Comparison of ENCODE assay signal across 9 mouse cellular contexts in the genomic region with DNA sequence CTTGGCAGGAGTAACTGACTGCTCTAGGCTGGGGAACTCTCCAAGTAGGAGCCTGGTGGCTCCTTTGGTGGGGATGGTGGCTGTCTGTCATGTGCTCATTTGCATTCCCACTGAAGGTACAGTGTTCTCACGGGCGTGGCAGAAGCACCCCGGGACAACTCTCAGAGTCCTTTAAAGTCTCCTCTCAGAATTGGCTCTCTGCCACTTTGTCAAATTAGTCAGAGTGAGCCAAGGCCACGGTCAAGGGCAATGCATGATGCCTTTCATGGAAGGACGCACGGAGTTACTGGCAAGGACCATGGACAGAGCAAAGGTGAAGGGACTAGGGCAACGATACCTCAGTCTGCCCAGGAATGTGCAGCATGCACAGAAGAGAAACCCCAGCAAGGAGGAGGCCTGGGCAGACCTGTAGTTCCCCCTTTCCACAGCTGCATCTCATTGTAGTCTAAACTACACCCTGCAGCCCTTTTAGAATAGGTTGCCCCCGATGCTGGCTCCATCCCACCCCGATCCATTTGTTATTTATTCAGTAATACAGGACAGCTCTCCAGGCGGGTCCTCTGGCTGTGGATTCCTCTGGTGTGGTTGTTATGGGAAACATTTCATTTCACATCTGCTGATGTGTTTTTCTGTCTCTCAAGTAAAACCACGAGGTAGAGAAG. TPM values are rescaled to one million over a fixed set of nuclear protein-coding genes. Genes with fewer than 3 reads are reported as not detected.
DNase-seq lines count a peak whose midpoint lies in the region; ATAC-seq lines count a peak whose summit lies in the region.
"Had no signal": no experiment of that assay in that cellular context is flagged by ENCODE, and none has a peak within 500 bp of the region (broad histone marks: within the 10 kb centered on the region; RNA-seq: fewer than 3 reads in every experiment).

No protein-coding gene starts in this region.

- peak overlapping the region; percentile 22; the same call in 1 of the 2 replicates for H3K4me3 ChIP-seq in hindbrain, embryonic 14.5 days (replicated peaks; ENCODE audit: low read length)
- H3K4me3 ChIP-seq: liver, embryonic 13.5 days had no signal

- H3K27ac ChIP-seq in hindbrain, embryonic 14.5 days = peak overlapping the region; percentile 97
- H3K27ac ChIP-seq: liver, embryonic 13.5 days had no signal

- WGBS in hindbrain, embryonic 14.5 days = 7% methylated on average over 11 of the region's 11 CpGs

- H3K27me3 ChIP-seq in hindbrain, embryonic 14.5 days (ENCODE audit: control insufficient read depth, insufficient read depth, low read length) = no peaks in the 10 kb centered on the region
- H3K27me3 ChIP-seq: liver, embryonic 13.5 days had no signal

- peak overlapping the region; percentile 52 for H3K4me2 ChIP-seq in hindbrain, embryonic 14.5 days (replicated peaks)
- H3K4me2 ChIP-seq: liver, embryonic 13.5 days had no signal

- H3K9me3 ChIP-seq in hindbrain, embryonic 14.5 days (ENCODE audit: control insufficient read depth, low read length) = no peaks in the 10 kb centered on the region
- H3K9me3 ChIP-seq: liver, embryonic 13.5 days had no signal

- peak overlapping the region; percentile 62 for H3K9ac ChIP-seq in hindbrain, embryonic 14.5 days
- H3K9ac ChIP-seq: liver, embryonic 13.5 days had no signal

- peak; percentile 7; the same call in 1 of the 2 replicates for ATAC-seq in frontal cortex, adult (ENCODE audit: low TSS enrichment)
- peak; percentile 67 for ATAC-seq in hindbrain, embryonic 14.5 days (ENCODE audit: low FRiP score)

- peaks cover 34% of the 10 kb centered on the region for H3K4me1 ChIP-seq in hindbrain, embryonic 14.5 days (replicated peaks; ENCODE audit: control insufficient read depth, insufficient read depth, low read length)

- H3K36me3 ChIP-seq in hindbrain, embryonic 14.5 days (replicated peaks; ENCODE audit: control insufficient read depth, insufficient read depth) = no peaks in the 10 kb centered on the region
- H3K36me3 ChIP-seq: liver, embryonic 13.5 days had no signal

- DNase-seq in frontal cortex, postnatal 14 days (ENCODE audit: low spot score in 2 of 2) = no peak
- peak; percentile 45 for DNase-seq in retina, postnatal 1 day
- no peak for DNase-seq in retina, embryonic 14.5 days (ENCODE audit: low spot score)
- DNase-seq in hindbrain, embryonic 14.5 days (ENCODE audit: low spot score) = peak; percentile 45
- DNase-seq in spleen, postnatal 14 days (ENCODE audit: low spot score in 2 of 2) = no peak
- no peak for DNase-seq in thymus, postnatal 4 days
- DNase-seq in gastrocnemius, postnatal 25 days = no peak
- DNase-seq: liver, embryonic 13.5 days had no signal

RNA-seq across cellular contexts. Expression of gene Wdr95, which starts 40.0 kb away (rescaled TPM):
- 0.36 TPM in 1 of 2 replicates, not detected in the other for polyA plus RNA-seq in hindbrain, embryonic 14.5 days (2014; fragmentation: Nextera tagmentation; extraction: Ambion mirVana)
- total RNA-seq in gastrocnemius, postnatal 25 days (2021) = not detected
- polyA plus RNA-seq: liver, embryonic 13.5 days had no signal

RNA-seq across cellular contexts. Expression of gene Tex26, which starts 49.0 kb away (rescaled TPM):
- polyA plus RNA-seq in hindbrain, embryonic 14.5 days (2014; fragmentation: Nextera tagmentation; extraction: Ambion mirVana) = 1.1 and 1.2 TPM in 2 replicates
- not detected for total RNA-seq in gastrocnemius, postnatal 25 days (2021)

Comparison
In these comparisons a context has a peak if more than half of its experiments do, and no peak if none do; other contexts are left out.
1. DNase-seq: peak in retina, postnatal 1 day (single experiment) and hindbrain, embryonic 14.5 days (single experiment); none in frontal cortex, postnatal 14 days (0 of 2), retina, embryonic 14.5 days (single experiment), spleen, postnatal 14 days (0 of 2), thymus, postnatal 4 days (single experiment) and gastrocnemius, postnatal 25 days (single experiment).